Mouse (Mus musculus): ENCODE data around the gene Gm16253.

The Gm16253 gene

GRCm38 (mm10) chr3:96557694-96558093 is 19.1 kb upstream of the Gm16253 start, which contains the start of gene Txnip:
Gene Txnip, plus strand, starts transcription at chr3:96557957.
- DNase-seq = peak; percentile 94

GRCm38 (mm10) chr3:96558159-96558558 is 18.6 kb upstream of the Gm16253 start:
- no peak for DNase-seq

GRCm38 (mm10) chr3:96558668-96559196 is 18.1 kb upstream of the Gm16253 start:
- no peak for DNase-seq

GRCm38 (mm10) chr3:96559398-96559910 is 17.3 kb upstream of the Gm16253 start:
- no peak for DNase-seq

- DNase-seq = no peak
These were observed 16.6 kb upstream of the Gm16253 start for GRCm38 (mm10) chr3:96559911-96560850.

GRCm38 (mm10) chr3:96560881-96561668 is 15.7 kb upstream of the Gm16253 start:
- no peak for DNase-seq

GRCm38 (mm10) chr3:96561946-96562681 is 14.7 kb upstream of the Gm16253 start:
- DNase-seq = no peak

- no peak for DNase-seq
These were observed 13.5 kb upstream of the Gm16253 start for GRCm38 (mm10) chr3:96563267-96563666.

GRCm38 (mm10) chr3:96563911-96564632 is 12.7 kb upstream of the Gm16253 start:
- DNase-seq = no peak

GRCm38 (mm10) chr3:96564633-96565032 is 12.2 kb upstream of the Gm16253 start:
- DNase-seq = no peak

GRCm38 (mm10) chr3:96565105-96565504 is 11.7 kb upstream of the Gm16253 start:
- DNase-seq = no peak

- DNase-seq = no peak
These were observed 9.9 kb upstream of the Gm16253 start for GRCm38 (mm10) chr3:96566661-96567450.

- no peak for DNase-seq
These were observed 8.2 kb upstream of the Gm16253 start for GRCm38 (mm10) chr3:96568605-96569004.

GRCm38 (mm10) chr3:96569506-96569905 is 7.3 kb upstream of the Gm16253 start:
- DNase-seq = no peak

- DNase-seq = no peak
These were observed 6.7 kb upstream of the Gm16253 start for GRCm38 (mm10) chr3:96569966-96570605.

- no peak for DNase-seq
These were observed 6.1 kb upstream of the Gm16253 start for GRCm38 (mm10) chr3:96570643-96571042.

- no peak for DNase-seq
These were observed 5.4 kb upstream of the Gm16253 start for GRCm38 (mm10) chr3:96571336-96571735.

GRCm38 (mm10) chr3:96571896-96572698 is 4.7 kb upstream of the Gm16253 start:
- DNase-seq = no peak
